Mouse (Mus musculus): ENCODE results near the gene Gm21679. TPM values are rescaled to one million over a fixed set of nuclear protein-coding genes. Genes with fewer than 3 reads are reported as not detected.
"Not testable (repeated sequence)": the region's sequence is repeated elsewhere in the genome, so short reads cannot be mapped to it uniquely, and the experiment has no call there.

The Gm21679 gene
- not detected for total RNA-seq (2021)
- long read RNA-seq, result 0 reads

GRCm38 (mm10) chrY:29683270-29683669 is at the start of gene Gm21679:
TSS of gene Gm21679 (minus strand) at chrY:29683370.
- not testable (repeated sequence) for DNase-seq (ENCODE audit: low spot score in 2 of 2)
